Mouse (Mus musculus) ES-Bruce4 (cell line): ENCODE data around the gene D5Ertd579e. TPM values are rescaled to one million over a fixed set of nuclear protein-coding genes. Genes with fewer than 3 reads are reported as not detected.

Source experiments
- H3K27ac ChIP-seq: 2 replicates; pipeline ENCODE4 v1.5.1; 2012; ENCODE audit warnings: low read length, inconsistent platforms; ENCODE audit not compliant: insufficient read depth
- H3K27me3 ChIP-seq: 2 replicates; pipeline ENCODE4 v1.6.1; 2012; ENCODE audit warnings: mild to moderate bottlenecking, low read length, inconsistent platforms; ENCODE audit not compliant: control insufficient read depth, poor library complexity, insufficient read depth, severe bottlenecking
- H3K36me3 ChIP-seq: 2 replicates; pipeline ENCODE4 v1.6.1; 2012; ENCODE audit warnings: inconsistent platforms, mild to moderate bottlenecking, low read length, moderate library complexity; ENCODE audit not compliant: control insufficient read depth, poor library complexity, insufficient read depth, severe bottlenecking
- H3K4me1 ChIP-seq: one replicate; pipeline ENCODE4 v1.8.1; 2011; ENCODE audit warnings: low read length; ENCODE audit not compliant: control insufficient read depth, insufficient read depth
- H3K4me3 ChIP-seq: 2 replicates; pipeline ENCODE4 v1.5.1; 2011; ENCODE audit warnings: low read depth, mild to moderate bottlenecking, low read length
- H3K9ac ChIP-seq: 2 replicates; pipeline ENCODE4 v1.6.1; 2012; ENCODE audit warnings: low read depth, mild to moderate bottlenecking, inconsistent platforms; ENCODE audit not compliant: poor library complexity, severe bottlenecking
- H3K9me3 ChIP-seq: replicated peaks from 2 replicates; pipeline ENCODE4 v1.6.1; 2012; ENCODE audit warnings: mild to moderate bottlenecking, low read length, inconsistent platforms; ENCODE audit not compliant: control insufficient read depth, poor library complexity, insufficient read depth, severe bottlenecking
- CTCF ChIP-seq: IDR thresholded peaks from one replicate; pipeline ENCODE4 v1.8.1; 2011; ENCODE audit warnings: low read depth, low read length
- EP300 ChIP-seq: IDR thresholded peaks from 2 replicates; pipeline ENCODE4 v1.6.1; 2011; ENCODE audit warnings: low read depth, low read length; ENCODE audit not compliant: insufficient read depth
- POLR2A ChIP-seq: IDR thresholded peaks from one replicate; pipeline ENCODE4 v1.8.1; 2011; ENCODE audit warnings: low read length; ENCODE audit not compliant: insufficient read depth
- polyA plus RNA-seq: library from polyadenylated mRNA; stranded (reverse); fragments of >200 nt; gene quantifications from 2 replicates; pipeline ENCODE4 v1.2.4, GENCODE M21; 2011; ENCODE audit warnings: low read depth; ENCODE audit not compliant: missing spikeins, insufficient read depth, insufficient read length

The D5Ertd579e gene
- polyA plus RNA-seq, 1 experiment, result 44.1 TPM

DNA sequence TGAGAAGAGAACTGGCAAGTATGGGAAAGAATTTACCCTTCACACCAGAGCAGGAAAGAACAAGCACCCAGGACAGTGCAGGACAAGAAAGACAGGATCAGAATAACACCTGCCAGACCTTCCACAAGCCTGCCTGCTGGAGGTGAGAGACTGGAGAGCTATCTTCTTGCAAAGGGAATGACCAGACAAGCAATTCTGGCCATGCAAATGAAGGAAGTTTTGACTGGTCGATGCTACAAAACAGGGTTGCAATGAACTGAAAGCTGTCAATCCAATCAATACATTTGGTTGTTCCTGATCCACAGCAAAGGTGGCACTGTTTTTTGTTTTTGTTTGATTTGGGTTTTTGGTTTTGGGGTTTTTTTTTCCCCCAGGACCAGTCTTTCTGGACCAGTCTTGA is 12.2 kb downstream of the D5Ertd579e start:
- Histone ChIP-seq H3K9ac (no peak overlapping the region), H3K36me3 (no peaks in the 10 kb centered on the region), H3K9me3 (peaks cover 8% of the 10 kb centered on the region; the same call in 1 of the 2 replicates), H3K4me3 (no peak overlapping the region), H3K4me1 (no peaks in the 10 kb centered on the region), H3K27ac (no peak overlapping the region), H3K27me3 (no peaks in the 10 kb centered on the region)
- no peak for TF ChIP-seq CTCF
- no peak for TF ChIP-seq EP300
- TF ChIP-seq POLR2A, result no peak

DNA sequence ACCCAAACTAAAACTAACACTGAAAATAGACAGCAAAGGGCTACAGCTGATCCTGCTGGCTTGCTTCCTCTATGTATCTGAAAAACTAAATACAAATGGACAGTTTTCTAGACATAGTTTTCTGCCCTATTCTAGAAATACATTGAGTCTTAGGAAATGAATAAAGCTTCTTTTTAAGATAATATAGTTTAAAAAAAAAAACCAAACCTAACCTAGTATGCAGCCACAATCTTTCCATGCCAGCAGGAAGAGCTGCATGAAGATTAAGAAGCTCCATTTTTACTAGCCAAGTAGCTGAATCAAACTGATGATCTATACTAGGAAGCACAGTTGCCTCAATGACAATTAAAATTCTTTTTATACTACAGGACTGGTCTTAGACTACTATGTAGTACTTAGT is 14.6 kb downstream of the D5Ertd579e start:
- H3K27me3 ChIP-seq, result no peaks in the 10 kb centered on the region
- no peaks in the 10 kb centered on the region for H3K4me1 ChIP-seq
- H3K9me3 ChIP-seq, result no peaks in the 10 kb centered on the region
- H3K4me3 ChIP-seq, result no peak overlapping the region
- no peaks in the 10 kb centered on the region for H3K36me3 ChIP-seq
- TF ChIP-seq EP300, result no peak
- no peak for TF ChIP-seq POLR2A
- no peak for TF ChIP-seq CTCF
- no peak overlapping the region for H3K9ac ChIP-seq
- H3K27ac ChIP-seq, result no peak overlapping the region

DNA sequence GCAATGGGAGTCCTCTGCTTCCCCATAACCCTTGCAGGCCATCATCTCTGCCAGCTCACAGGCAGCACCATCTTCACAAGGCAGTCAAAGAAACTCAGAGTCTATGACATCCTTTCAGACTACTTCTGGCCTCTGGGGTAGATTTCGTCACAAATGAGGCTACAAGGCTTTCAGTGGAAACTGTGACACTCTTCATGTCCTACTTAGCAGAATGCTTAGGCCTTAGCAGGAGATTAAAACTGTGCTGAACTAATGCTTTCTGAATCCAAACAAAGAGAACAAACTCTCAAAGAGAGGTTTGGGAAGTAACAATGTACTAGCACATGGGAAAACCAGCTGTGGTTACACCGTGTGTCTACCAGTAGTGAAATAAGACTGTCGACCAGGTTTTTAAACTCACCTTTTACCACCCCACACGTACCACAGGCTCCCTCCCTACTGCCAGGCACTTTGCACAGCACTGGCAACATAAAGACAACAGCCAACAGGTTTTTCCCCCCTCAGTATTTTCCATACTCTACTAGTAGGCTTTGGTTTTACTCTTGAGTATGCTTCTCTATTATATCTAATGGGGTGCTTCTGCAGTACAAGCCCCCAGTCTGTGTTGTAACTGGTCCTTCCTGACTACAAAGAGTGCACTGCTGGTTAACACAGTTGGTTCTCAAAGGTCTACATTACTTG is 15.8 kb downstream of the D5Ertd579e start:
- Histone ChIP-seq H3K4me1 (no peaks in the 10 kb centered on the region), H3K9ac (no peak overlapping the region), H3K36me3 (no peaks in the 10 kb centered on the region), H3K27ac (no peak overlapping the region), H3K27me3 (no peaks in the 10 kb centered on the region), H3K4me3 (no peak overlapping the region), H3K9me3 (no peaks in the 10 kb centered on the region)
- TF ChIP-seq EP300 (no peak), POLR2A (no peak), CTCF (no peak)

DNA sequence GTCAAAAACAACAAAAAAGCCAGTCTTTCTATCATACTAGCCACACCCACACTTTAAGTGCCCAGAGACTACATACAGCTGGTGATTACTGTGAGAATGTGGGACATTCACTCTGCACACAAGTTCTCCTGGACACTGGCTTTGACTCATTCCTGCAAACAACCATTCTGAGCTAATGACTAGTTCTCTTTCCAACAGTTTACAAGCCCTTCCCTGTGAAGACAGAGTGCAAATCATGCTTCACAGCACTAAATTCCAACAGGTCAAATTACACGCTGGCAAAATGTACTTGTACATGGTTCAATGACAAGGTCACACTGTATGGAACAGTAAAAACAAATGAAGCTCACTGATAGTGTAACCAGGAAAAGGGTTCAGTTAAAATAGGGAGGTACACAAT is 17.0 kb downstream of the D5Ertd579e start:
- H3K4me3 ChIP-seq, result no peak overlapping the region
- TF ChIP-seq CTCF (no peak), POLR2A (no peak), EP300 (no peak)
- H3K36me3 ChIP-seq, result no peaks in the 10 kb centered on the region
- no peaks in the 10 kb centered on the region for H3K9me3 ChIP-seq
- no peak overlapping the region for H3K27ac ChIP-seq
- no peaks in the 10 kb centered on the region for H3K27me3 ChIP-seq
- H3K4me1 ChIP-seq, result no peaks in the 10 kb centered on the region
- H3K9ac ChIP-seq, result no peak overlapping the region

DNA sequence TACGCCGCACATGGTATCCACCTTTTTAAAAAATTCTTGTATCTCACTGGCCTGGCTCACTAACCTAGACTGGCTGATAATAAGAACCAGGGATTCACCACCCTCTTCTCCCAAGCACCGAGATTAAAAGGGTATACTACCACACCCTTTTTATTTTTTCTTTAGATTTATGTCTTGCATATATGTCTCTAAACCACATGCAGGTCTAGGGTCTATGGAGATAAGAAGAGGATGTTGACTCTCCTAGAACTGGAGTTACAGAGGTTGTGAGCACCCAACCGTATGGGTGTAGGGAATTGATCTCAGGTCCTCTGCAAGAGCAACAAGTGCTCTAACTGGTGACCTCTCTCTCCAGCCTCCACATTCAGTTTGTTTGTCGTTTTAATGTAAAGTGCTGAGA is 17.9 kb downstream of the D5Ertd579e start:
- H3K4me1 ChIP-seq, result no peaks in the 10 kb centered on the region
- H3K27me3 ChIP-seq, result no peaks in the 10 kb centered on the region
- no peak overlapping the region for H3K9ac ChIP-seq
- TF ChIP-seq CTCF, result no peak
- no peak for TF ChIP-seq EP300
- TF ChIP-seq POLR2A, result no peak
- H3K27ac ChIP-seq, result no peak overlapping the region
- H3K4me3 ChIP-seq, result no peak overlapping the region
- H3K9me3 ChIP-seq, result no peaks in the 10 kb centered on the region
- H3K36me3 ChIP-seq, result no peaks in the 10 kb centered on the region

DNA sequence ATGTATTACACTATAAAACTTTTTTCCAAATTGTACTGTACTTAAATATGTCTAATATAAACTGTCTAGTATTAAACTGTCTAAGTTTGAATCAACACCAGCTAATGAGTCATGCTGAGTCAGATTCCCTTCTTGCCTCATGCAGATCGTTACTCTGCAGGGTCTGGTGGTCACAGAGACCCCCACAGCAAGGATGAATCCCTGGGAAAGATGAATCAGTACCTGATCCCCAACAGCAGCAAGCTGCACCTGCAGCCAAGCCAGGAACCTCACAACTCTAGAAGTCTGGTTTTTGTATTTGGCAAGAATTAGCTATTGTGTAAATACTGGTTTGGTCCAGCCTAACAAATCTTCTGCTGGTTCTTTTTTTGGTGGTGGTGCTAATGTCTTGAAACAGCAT is 20.4 kb downstream of the D5Ertd579e start:
- no peak overlapping the region for H3K27ac ChIP-seq
- no peaks in the 10 kb centered on the region for H3K4me1 ChIP-seq
- no peak overlapping the region for H3K9ac ChIP-seq
- H3K9me3 ChIP-seq, result no peaks in the 10 kb centered on the region
- H3K27me3 ChIP-seq, result no peaks in the 10 kb centered on the region
- H3K36me3 ChIP-seq, result no peaks in the 10 kb centered on the region
- no peak overlapping the region for H3K4me3 ChIP-seq
- TF ChIP-seq EP300, result no peak
